Mouse (Mus musculus) embryonic facial prominence, embryonic 13.5 days (tissue): ENCODE measurements around the gene Ptgfrn. TPM values are rescaled to one million over a fixed set of nuclear protein-coding genes. Genes with fewer than 3 reads are reported as not detected.

Source experiments
- ATAC-seq: fragments of 200-750 bp; cut with Nextera tagmentation; 2 replicates; pipeline ENCODE4 v1.8.0; 2017; ENCODE audit warnings: low read depth; ENCODE audit not compliant: insufficient number of reproducible peaks, insufficient read depth, low FRiP score, low TSS enrichment
- H3K27ac ChIP-seq: fragments of 300-500 bp; sonication (generic); 2 replicates; pipeline ENCODE4 v1.5.1; 2015; ENCODE audit warnings: moderate library complexity, mild to moderate bottlenecking, inconsistent platforms
- H3K27me3 ChIP-seq: fragments of 300-500 bp; sonication (generic); 2 replicates; pipeline ENCODE4 v1.6.1; 2015; ENCODE audit warnings: mild to moderate bottlenecking, inconsistent platforms
- H3K36me3 ChIP-seq: fragments of 300-500 bp; sonication (generic); 2 replicates; pipeline ENCODE4 v1.6.1; 2015; ENCODE audit warnings: mild to moderate bottlenecking, inconsistent platforms
- H3K4me1 ChIP-seq: fragments of 300-500 bp; sonication (generic); 2 replicates; pipeline ENCODE4 v1.6.1; 2015; ENCODE audit warnings: inconsistent platforms
- H3K4me2 ChIP-seq: fragments of 300-500 bp; sonication (generic); 2 replicates; pipeline ENCODE4 v1.6.1; 2015; ENCODE audit warnings: moderate library complexity, mild to moderate bottlenecking, inconsistent platforms
- H3K4me3 ChIP-seq: fragments of 300-500 bp; sonication (generic); 2 replicates; pipeline ENCODE4 v1.5.1; 2015; ENCODE audit warnings: mild to moderate bottlenecking, inconsistent platforms
- H3K9ac ChIP-seq: fragments of 300-500 bp; sonication (generic); 2 replicates; pipeline ENCODE4 v1.6.1; 2015; ENCODE audit warnings: mild to moderate bottlenecking, inconsistent platforms
- H3K9me3 ChIP-seq: fragments of 300-500 bp; sonication (generic); 2 replicates; pipeline ENCODE4 v1.6.1; 2016; ENCODE audit warnings: inconsistent platforms
- WGBS: fragments of 180-500 bp; shearing (Covaris S2); methylation state at CpG from one replicate; pipeline ENCODE4 v1.1.7; 2015; ENCODE audit warnings: mixed read lengths; 5-methylcytosine and 5-hydroxymethylcytosine counted together
- polyA plus RNA-seq: library from polyadenylated mRNA; unstranded; fragments of >200 nt; fragmentation: Nextera tagmentation; extraction: Ambion mirVana; gene quantifications from 2 replicates; pipeline ENCODE4 v1.2.1, GENCODE M21; 2015

Ptgfrn gene
- polyA plus RNA-seq, 1 experiment from 2014 or later = 8.7 TPM

- Histone ChIP-seq H3K27ac (no peak overlapping the region), H3K4me2 (no peak overlapping the region), H3K9ac (no peak overlapping the region), H3K4me3 (no peak overlapping the region), H3K4me1 (peaks cover 46% of the 10 kb centered on the region), H3K27me3 (no peaks in the 10 kb centered on the region), H3K36me3 (peaks cover 66% of the 10 kb centered on the region), H3K9me3 (no peaks in the 10 kb centered on the region)
- WGBS = 74% methylated on average over 3 of the region's 3 CpGs
- ATAC-seq = no peak
These were observed 34.2 kb downstream of the Ptgfrn start for GRCm38 (mm10) chr3:101075866-101076265.

- H3K36me3 ChIP-seq = peaks cover 50% of the 10 kb centered on the region
- no peak for ATAC-seq
- no peak overlapping the region for H3K4me3 ChIP-seq
- H3K4me1 ChIP-seq = peaks cover 71% of the 10 kb centered on the region
- no peak overlapping the region for H3K9ac ChIP-seq
- H3K27ac ChIP-seq = peak overlapping the region; percentile 55
- H3K4me2 ChIP-seq = peak overlapping the region; percentile 18
- 52% methylated on average over 9 of the region's 9 CpGs for WGBS
- H3K9me3 ChIP-seq = no peaks in the 10 kb centered on the region
- H3K27me3 ChIP-seq = no peaks in the 10 kb centered on the region
These were observed 36.7 kb downstream of the Ptgfrn start for GRCm38 (mm10) chr3:101073384-101073783.

GRCm38 (mm10) chr3:101072506-101073215 lies 37.4 kb downstream of the Ptgfrn start:
- Histone ChIP-seq H3K4me2 (no peak overlapping the region), H3K27ac (0 out of 2 replicates have a peak overlapping the region, but pooled peaks have one; percentile 55), H3K36me3 (peaks cover 42% of the 10 kb centered on the region), H3K9ac (no peak overlapping the region), H3K4me3 (no peak overlapping the region), H3K9me3 (no peaks in the 10 kb centered on the region), H3K27me3 (no peaks in the 10 kb centered on the region), H3K4me1 (peaks cover 78% of the 10 kb centered on the region)
- ATAC-seq = no peak
- WGBS = 76% methylated on average over 15 of the region's 15 CpGs

GRCm38 (mm10) chr3:101071576-101071975 lies 38.5 kb downstream of the Ptgfrn start:
- H3K9me3 ChIP-seq = no peaks in the 10 kb centered on the region
- no peak overlapping the region for H3K9ac ChIP-seq
- H3K27me3 ChIP-seq = no peaks in the 10 kb centered on the region
- H3K36me3 ChIP-seq = peaks cover 39% of the 10 kb centered on the region
- H3K4me3 ChIP-seq = no peak overlapping the region
- no peak overlapping the region for H3K4me2 ChIP-seq
- no peak for ATAC-seq
- peak overlapping the region; percentile 76; the same call in 1 of the 2 replicates for H3K27ac ChIP-seq
- peaks cover 83% of the 10 kb centered on the region for H3K4me1 ChIP-seq

GRCm38 (mm10) chr3:101070796-101071235 lies 39.3 kb downstream of the Ptgfrn start:
- no peak for ATAC-seq
- H3K4me2 ChIP-seq = no peak overlapping the region; the same call in 1 of the 2 replicates
- H3K4me1 ChIP-seq = peaks cover 85% of the 10 kb centered on the region
- H3K27me3 ChIP-seq = no peaks in the 10 kb centered on the region
- peak overlapping the region; percentile 76 for H3K27ac ChIP-seq
- H3K4me3 ChIP-seq = no peak overlapping the region
- H3K9me3 ChIP-seq = no peaks in the 10 kb centered on the region
- WGBS = 15% methylated on average over 6 of the region's 6 CpGs
- H3K9ac ChIP-seq = peak overlapping the region; percentile 46; the same call in 1 of the 2 replicates
- peaks cover 31% of the 10 kb centered on the region for H3K36me3 ChIP-seq

- Histone ChIP-seq H3K27me3 (no peaks in the 10 kb centered on the region), H3K4me1 (peaks cover 81% of the 10 kb centered on the region), H3K9ac (peak overlapping the region; percentile 46; the same call in 1 of the 2 replicates), H3K36me3 (peaks cover 27% of the 10 kb centered on the region), H3K4me2 (no peak overlapping the region; the same call in 1 of the 2 replicates), H3K9me3 (no peaks in the 10 kb centered on the region), H3K4me3 (no peak overlapping the region), H3K27ac (peak overlapping the region; percentile 76)
- 32% methylated on average over 10 of the region's 10 CpGs for WGBS
- no peak for ATAC-seq
These were observed 39.8 kb downstream of the Ptgfrn start for GRCm38 (mm10) chr3:101070230-101070795.

- WGBS = 37% methylated on average over 5 of the region's 5 CpGs
- Histone ChIP-seq H3K9me3 (no peaks in the 10 kb centered on the region), H3K4me2 (no peak overlapping the region), H3K27me3 (no peaks in the 10 kb centered on the region), H3K9ac (no peak overlapping the region), H3K27ac (0 out of 2 replicates have a peak overlapping the region, but pooled peaks have one; percentile 0), H3K4me1 (peaks cover 69% of the 10 kb centered on the region), H3K4me3 (no peak overlapping the region), H3K36me3 (peaks cover 25% of the 10 kb centered on the region)
- no peak for ATAC-seq
These were observed 41.4 kb downstream of the Ptgfrn start for GRCm38 (mm10) chr3:101068701-101069100.

GRCm38 (mm10) chr3:101066175-101066574 lies 43.9 kb downstream of the Ptgfrn start:
- Histone ChIP-seq H3K4me2 (no peak overlapping the region), H3K9ac (no peak overlapping the region), H3K4me3 (no peak overlapping the region), H3K27me3 (no peaks in the 10 kb centered on the region), H3K9me3 (no peaks in the 10 kb centered on the region), H3K36me3 (peaks cover 23% of the 10 kb centered on the region), H3K27ac (no peak overlapping the region), H3K4me1 (peaks cover 45% of the 10 kb centered on the region)
- WGBS = 81% methylated on average over 6 of the region's 6 CpGs
- no peak for ATAC-seq

- Histone ChIP-seq H3K4me2 (no peak overlapping the region), H3K27me3 (no peaks in the 10 kb centered on the region), H3K9ac (no peak overlapping the region), H3K36me3 (peaks cover 57% of the 10 kb centered on the region), H3K4me3 (no peak overlapping the region), H3K27ac (no peak overlapping the region), H3K4me1 (0 out of 2 replicates have a peak, but pooled peaks cover 8% of the 10 kb centered on the region), H3K9me3 (no peaks in the 10 kb centered on the region)
- 91% methylated on average over 7 of the region's 7 CpGs for WGBS
- ATAC-seq = no peak
These were observed 48.1 kb downstream of the Ptgfrn start for GRCm38 (mm10) chr3:101061865-101062585.

- no peak overlapping the region for H3K4me2 ChIP-seq
- H3K27ac ChIP-seq = no peak overlapping the region
- 91% methylated on average over 4 of the region's 4 CpGs for WGBS
- no peak overlapping the region for H3K9ac ChIP-seq
- no peaks in the 10 kb centered on the region for H3K4me1 ChIP-seq
- no peak for ATAC-seq
- peaks cover 78% of the 10 kb centered on the region for H3K36me3 ChIP-seq
- no peaks in the 10 kb centered on the region for H3K27me3 ChIP-seq
- no peak overlapping the region for H3K4me3 ChIP-seq
- no peaks in the 10 kb centered on the region for H3K9me3 ChIP-seq
These were observed 50.9 kb downstream of the Ptgfrn start for GRCm38 (mm10) chr3:101059214-101059613.

- Histone ChIP-seq H3K9me3 (no peaks in the 10 kb centered on the region), H3K9ac (no peak overlapping the region), H3K27me3 (no peaks in the 10 kb centered on the region), H3K4me3 (no peak overlapping the region), H3K4me1 (no peaks in the 10 kb centered on the region), H3K4me2 (no peak overlapping the region), H3K27ac (no peak overlapping the region), H3K36me3 (peaks cover 74% of the 10 kb centered on the region)
- ATAC-seq = no peak
- WGBS = 95% methylated on average over 2 of the region's 2 CpGs
These were observed 51.9 kb downstream of the Ptgfrn start for GRCm38 (mm10) chr3:101058203-101058602.
